Mouse (Mus musculus) central nervous system, embryonic 14 days (tissue): ENCODE data around the gene Nfatc2. TPM values are rescaled to one million over a fixed set of nuclear protein-coding genes. Genes with fewer than 3 reads are reported as not detected.

ENCODE experiments used
- polyA plus RNA-seq: library from polyadenylated mRNA; depleted of rRNA; stranded (reverse); fragments of >200 nt; gene quantifications from 2 replicates; pipeline ENCODE4 v1.2.3, GENCODE M21; 2012; rRNA removed

Nfatc2 gene
- 2.7 and 3.7 TPM in 2 replicates for polyA plus RNA-seq

DNA sequence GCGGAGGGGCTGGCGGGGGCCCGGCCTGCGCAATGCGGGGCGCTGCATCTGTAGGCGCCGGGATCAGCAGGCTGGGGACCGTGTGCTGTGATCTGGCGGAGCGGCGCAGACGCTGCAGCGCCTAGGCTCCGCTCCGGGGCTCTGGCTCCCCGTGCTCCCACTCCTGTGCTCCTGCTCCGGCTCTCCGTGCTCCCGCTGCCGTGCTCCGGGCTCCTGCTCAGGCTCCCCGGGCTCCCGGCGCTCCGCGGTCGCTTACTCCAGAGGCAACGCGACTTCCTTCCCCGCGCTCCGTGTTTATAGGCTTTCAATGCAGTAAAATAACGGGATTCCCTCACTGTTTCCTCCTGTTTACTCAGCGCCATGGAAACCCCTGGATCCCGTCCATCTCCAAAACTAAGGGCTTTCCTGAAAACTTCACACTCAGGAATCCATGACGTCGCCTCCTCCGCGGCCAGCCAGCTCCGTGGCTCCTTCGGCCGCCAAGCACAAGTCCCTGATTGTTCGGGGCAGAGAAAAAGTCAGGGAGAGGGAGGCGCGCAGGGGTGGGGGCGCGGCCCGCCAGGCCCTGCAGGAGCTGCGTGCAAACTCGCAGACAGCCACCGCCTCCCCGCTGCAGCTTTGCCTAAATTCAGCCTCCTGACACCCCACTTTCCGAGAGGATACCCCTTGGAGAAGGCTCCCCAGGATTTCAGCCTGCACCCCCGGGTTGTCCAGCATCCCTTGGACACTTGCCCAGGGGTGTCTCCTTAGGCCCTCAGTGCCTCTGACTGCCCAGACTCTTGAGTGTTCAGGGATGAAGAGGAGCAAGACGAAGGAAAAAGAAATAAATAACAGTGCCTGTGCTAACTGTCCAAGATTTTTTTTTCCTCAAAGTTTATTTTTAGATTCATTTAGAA is at the start of gene Nfatc2:
Gene Nfatc2, minus strand, starts transcription at position 167 of the 896 bp plus-strand sequence.

Other genes starting within 250 kb of the Nfatc2 start
- 176 and 182 TPM in 2 replicates for gene Atp9a, start 140.8 kb upstream of the Nfatc2 start, polyA plus RNA-seq
- gene Sall4, start 166.3 kb upstream of the Nfatc2 start, polyA plus RNA-seq: 1.3 and 1.4 TPM in 2 replicates